Mouse (Mus musculus) G1E (cell line): ENCODE measurements around the gene Jph2. TPM values are rescaled to one million over a fixed set of nuclear protein-coding genes. Genes with fewer than 3 reads are reported as not detected.

ENCODE experiments used
- ATAC-seq: 2 replicates; pipeline ENCODE4 v1.8.0; 2016; ENCODE audit warnings: mild to moderate bottlenecking; ENCODE audit not compliant: insufficient number of reproducible peaks, poor library complexity, low FRiP score, severe bottlenecking; ENCODE audit errors: extremely low read depth
- DNase-seq: peaks from one replicate; pipeline ENCODE4 v3.0.0; 2012; ENCODE audit warnings: low spot score
- H3K27me3 ChIP-seq: 2 replicates; pipeline ENCODE4 v1.6.1; 2012; ENCODE audit warnings: mild to moderate bottlenecking, low read length, inconsistent platforms; ENCODE audit not compliant: insufficient read depth
- H3K36me3 ChIP-seq: replicated peaks from 2 replicates; pipeline ENCODE3; 2012; ENCODE audit warnings: mild to moderate bottlenecking, inconsistent platforms
- H3K4me1 ChIP-seq: 2 replicates; pipeline ENCODE4 v1.6.1; 2012; ENCODE audit warnings: low read depth, low read length, inconsistent platforms, mixed read lengths; ENCODE audit not compliant: insufficient read depth
- H3K4me3 ChIP-seq: 2 replicates; pipeline ENCODE4 v1.5.1; 2012; ENCODE audit warnings: low read depth, mild to moderate bottlenecking, inconsistent platforms, low read length, moderate library complexity, mixed read lengths
- H3K9me3 ChIP-seq: replicated peaks from 2 replicates; pipeline ENCODE4 v1.6.1; 2012; ENCODE audit warnings: inconsistent platforms
- CTCF ChIP-seq: IDR thresholded peaks from 2 replicates; pipeline ENCODE4 v1.5.1; 2012; ENCODE audit warnings: low read depth, low read length, inconsistent platforms, mixed read lengths
- GATA1 ChIP-seq: IDR thresholded peaks from 2 replicates; pipeline ENCODE4 v1.6.1; 2012; ENCODE audit warnings: borderline replicate concordance, low read length, inconsistent platforms, mixed read lengths
- GATA2 ChIP-seq: IDR thresholded peaks from 2 replicates; pipeline ENCODE4 v1.6.1; 2012; ENCODE audit warnings: low read depth, low read length, inconsistent platforms, borderline replicate concordance
- POLR2AphosphoS5 ChIP-seq: IDR thresholded peaks from 2 replicates; pipeline ENCODE4 v1.6.1; 2012; ENCODE audit warnings: low read depth, low read length, inconsistent platforms; ENCODE audit not compliant: insufficient replicate concordance
- TAL1 ChIP-seq: conservative IDR thresholded peaks from 2 replicates; pipeline ENCODE4 v1.6.1; 2012; ENCODE audit warnings: low read depth, low read length, inconsistent platforms, mixed read lengths
- polyA plus RNA-seq: library from polyadenylated mRNA; stranded (reverse); fragments of >175 nt; gene quantifications from 2 replicates; pipeline ENCODE4 v1.2.3, GENCODE M21; 2012
- total RNA-seq, 2 experiments: library from RNA; stranded (forward) in 1 of 2; stranded (reverse) in 1 of 2; fragments of 200-1000 nt in 1 of 2; fragments of >200 nt in 1 of 2; fragmentation: Nextera tagmentation in 1 of 2; gene quantifications; 2 replicates each; pipeline ENCODE4 v1.2.3; 2014 to 2017

The Jph2 gene
- total and polyA plus RNA-seq, 3 experiments = 0.05 TPM; not detected in 2

DNA sequence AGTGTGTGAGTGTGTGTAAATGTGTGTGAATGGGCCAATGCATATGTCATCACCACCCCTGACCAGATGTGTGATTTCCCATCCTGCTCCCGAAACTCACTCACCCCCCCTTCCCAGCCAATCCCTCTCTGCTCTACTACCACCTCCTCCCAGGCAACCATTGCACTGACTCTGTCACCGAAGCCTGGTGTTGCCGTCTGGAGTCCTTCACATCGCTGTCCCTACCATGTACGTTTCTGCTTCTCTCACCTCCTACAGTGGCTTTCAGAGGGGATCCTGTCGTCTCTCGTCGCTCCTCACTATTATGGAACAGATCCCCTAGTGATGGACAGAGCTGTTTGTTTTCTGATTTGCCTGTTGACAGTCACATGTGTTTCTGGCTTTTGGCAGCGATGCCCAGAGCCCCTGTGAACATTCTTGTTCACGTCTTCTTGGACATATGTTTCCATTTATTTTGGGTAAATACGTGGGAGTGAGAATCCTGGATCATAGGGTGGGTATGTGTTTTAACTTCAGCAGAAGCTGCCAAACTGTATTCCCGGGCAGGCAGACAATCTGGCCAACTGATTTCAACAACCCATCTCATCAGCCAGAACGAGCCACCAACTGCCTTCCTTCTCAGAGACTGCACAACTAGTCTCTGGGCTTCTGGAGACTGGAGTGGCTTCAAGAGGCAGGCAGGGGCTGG lies 65.3 kb downstream of the Jph2 start:
- TF ChIP-seq TAL1 (no peak), POLR2AphosphoS5 (no peak)
- no peak for DNase-seq
- no peaks in the 10 kb centered on the region for H3K4me1 ChIP-seq
- no peak overlapping the region for H3K4me3 ChIP-seq
- H3K27me3 ChIP-seq = peaks cover 2% of the 10 kb centered on the region; the same call in 1 of the 2 replicates
- H3K9me3 ChIP-seq = no peaks in the 10 kb centered on the region
- no peak for ATAC-seq
- H3K36me3 ChIP-seq = no peaks in the 10 kb centered on the region

DNA sequence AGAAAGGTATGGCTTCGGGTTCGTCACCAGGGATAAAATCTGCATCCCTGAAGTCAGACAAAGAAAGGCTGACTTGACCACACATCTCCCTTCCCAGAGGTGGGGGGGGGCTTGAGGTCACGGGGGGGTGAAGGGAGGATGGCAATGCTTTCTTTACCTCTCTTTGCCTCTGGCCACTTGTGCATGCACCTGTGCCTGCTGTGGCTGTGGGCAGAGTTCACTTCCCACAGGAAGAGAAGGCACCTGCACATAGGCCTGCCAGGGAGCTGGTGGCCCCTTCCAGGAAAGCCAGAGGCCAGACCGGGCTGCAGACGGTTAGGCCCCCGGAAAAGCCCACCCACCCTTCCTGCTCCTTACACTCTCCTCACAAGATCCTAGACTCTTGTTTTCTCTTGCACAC lies 66.4 kb downstream of the Jph2 start:
- TF ChIP-seq TAL1 (no peak), GATA1 (no peak), CTCF (no peak), POLR2AphosphoS5 (no peak), GATA2 (no peak)
- no peaks in the 10 kb centered on the region for H3K9me3 ChIP-seq
- ATAC-seq (no peak), DNase-seq (no peak)
- no peaks in the 10 kb centered on the region for H3K36me3 ChIP-seq
- H3K4me3 ChIP-seq = no peak overlapping the region
- no peaks in the 10 kb centered on the region; the same call in 1 of the 2 replicates for H3K27me3 ChIP-seq
- no peaks in the 10 kb centered on the region for H3K4me1 ChIP-seq

DNA sequence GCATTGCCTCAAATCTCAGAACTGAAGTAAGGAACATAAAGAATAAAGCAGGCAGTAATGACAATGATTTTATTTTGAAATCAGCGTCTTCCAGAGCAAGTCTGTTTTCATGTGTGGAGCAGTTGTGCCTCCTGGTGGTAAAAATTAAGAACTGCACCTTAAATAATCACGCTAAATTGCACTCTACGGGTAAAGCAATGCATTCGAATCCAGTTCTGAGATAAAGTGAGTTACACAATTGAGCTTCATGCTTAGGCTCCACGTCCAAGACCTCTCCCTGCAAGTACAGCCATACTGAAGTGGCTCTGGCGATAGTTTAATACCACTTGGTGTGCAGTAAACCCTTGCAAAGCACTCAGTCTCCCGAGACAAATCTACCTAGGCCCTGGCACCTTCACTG lies 67.1 kb downstream of the Jph2 start:
- DNase-seq (peak; percentile 14), ATAC-seq (no peak)

DNA sequence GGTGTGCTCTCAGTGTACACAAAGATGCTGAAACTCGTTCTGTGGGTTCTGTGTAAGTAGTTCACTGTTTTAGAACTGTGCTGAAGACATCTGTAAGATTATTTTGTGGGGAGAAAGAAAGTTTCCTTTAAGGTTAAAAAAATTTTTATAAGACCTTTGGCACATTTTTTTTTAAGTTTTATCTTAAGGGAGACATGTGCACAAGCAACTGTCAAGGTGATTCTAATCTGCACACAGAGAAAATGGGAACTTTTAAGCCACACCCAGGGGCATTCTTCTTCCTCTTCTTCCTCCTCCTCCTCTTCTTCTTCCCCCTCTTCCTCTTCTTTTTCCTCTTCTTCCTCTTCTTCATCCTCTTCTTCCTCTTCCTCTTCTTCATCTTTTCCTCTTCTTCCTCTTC lies 74.6 kb downstream of the Jph2 start:
- Histone ChIP-seq H3K36me3 (no peaks in the 10 kb centered on the region), H3K4me3 (no peak overlapping the region), H3K9me3 (no peaks in the 10 kb centered on the region), H3K27me3 (peaks cover 16% of the 10 kb centered on the region), H3K4me1 (peaks cover 5% of the 10 kb centered on the region; the same call in 1 of the 2 replicates)
- TF ChIP-seq GATA2 (no peak), TAL1 (no peak), GATA1 (no peak), CTCF (no peak), POLR2AphosphoS5 (no peak)
- ATAC-seq (no peak), DNase-seq (no peak)

More for the DNA sequence above, 67.1 kb downstream of the Jph2 start:
- Histone ChIP-seq H3K27me3 (peaks cover 3% of the 10 kb centered on the region; the same call in 1 of the 2 replicates), H3K4me3 (no peak overlapping the region), H3K9me3 (no peaks in the 10 kb centered on the region), H3K4me1 (no peaks in the 10 kb centered on the region), H3K36me3 (no peaks in the 10 kb centered on the region)
- no peak for TF ChIP-seq GATA2
- no peak for TF ChIP-seq TAL1
- TF ChIP-seq CTCF = peak; percentile 48; the same call in 1 of the 2 replicates

DNA sequence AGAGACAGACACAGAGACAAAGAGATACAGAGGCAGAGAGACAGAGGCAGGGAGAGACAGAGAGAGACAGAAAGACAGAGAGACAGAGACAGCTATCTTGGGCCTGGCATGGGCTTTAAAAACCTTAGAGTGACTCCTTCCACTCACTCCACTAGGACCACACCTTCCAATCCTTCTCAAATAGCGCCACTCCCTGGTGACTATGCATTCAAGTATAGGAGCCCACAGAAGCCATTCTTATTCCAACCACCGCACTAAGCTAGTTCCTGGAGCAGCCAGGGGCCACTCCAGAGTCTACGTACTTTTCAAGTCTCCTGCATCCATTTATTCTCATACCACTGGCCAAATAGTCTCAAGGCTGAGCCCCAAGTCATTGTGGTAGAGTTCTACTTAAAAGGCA lies 79.0 kb downstream of the Jph2 start:
- Histone ChIP-seq H3K4me1 (peaks cover 5% of the 10 kb centered on the region; the same call in 1 of the 2 replicates), H3K4me3 (no peak overlapping the region), H3K36me3 (no peaks in the 10 kb centered on the region), H3K27me3 (peaks cover 11% of the 10 kb centered on the region), H3K9me3 (no peaks in the 10 kb centered on the region)
- DNase-seq (no peak), ATAC-seq (no peak)
- TF ChIP-seq TAL1 = no peak
- TF ChIP-seq POLR2AphosphoS5 = no peak
- TF ChIP-seq GATA1 = no peak
- no peak for TF ChIP-seq GATA2
- no peak for TF ChIP-seq CTCF

DNA sequence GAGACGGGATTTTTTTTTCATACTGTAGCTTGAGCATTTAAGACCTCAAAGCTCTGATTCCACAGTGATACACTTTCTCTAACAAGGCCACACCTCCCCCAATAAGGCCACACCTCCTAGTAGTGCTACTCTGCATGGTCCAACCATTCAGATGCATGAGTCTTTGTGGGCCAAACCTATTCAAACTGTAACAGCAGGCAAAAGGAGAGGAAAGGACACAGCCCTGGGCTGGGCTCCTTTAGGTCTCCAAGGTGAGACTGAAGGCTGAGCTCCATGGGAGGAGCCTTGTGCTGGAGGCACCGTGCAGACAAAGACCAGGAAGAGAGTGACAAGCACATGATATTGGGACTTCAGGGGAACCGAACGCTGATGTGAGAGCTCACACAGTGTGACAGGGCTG lies 80.5 kb downstream of the Jph2 start:
- Histone ChIP-seq H3K27me3 (peaks cover 5% of the 10 kb centered on the region), H3K36me3 (no peaks in the 10 kb centered on the region), H3K4me1 (no peaks in the 10 kb centered on the region; the same call in 1 of the 2 replicates), H3K4me3 (no peak overlapping the region), H3K9me3 (no peaks in the 10 kb centered on the region)
- no peak for ATAC-seq
- TF ChIP-seq GATA1 (no peak), CTCF (no peak), TAL1 (no peak), POLR2AphosphoS5 (no peak), GATA2 (no peak)
- no peak for DNase-seq
